Mouse (Mus musculus) kidney, embryonic 14.5 days (tissue): ENCODE measurements around the gene Ankdd1b. TPM values are rescaled to one million over a fixed set of nuclear protein-coding genes. Genes with fewer than 3 reads are reported as not detected.

ENCODE experiments used
- ATAC-seq: fragments of 200-750 bp; cut with Nextera tagmentation; 2 replicates; pipeline ENCODE4 v1.8.0; 2017; ENCODE audit warnings: moderate number of reproducible peaks, mild to moderate bottlenecking, moderate TSS enrichment, moderate library complexity; ENCODE audit not compliant: low FRiP score, low TSS enrichment
- H3K27ac ChIP-seq: fragments of 300-500 bp; sonication (generic); 2 replicates; pipeline ENCODE4 v1.5.1; 2014; ENCODE audit warnings: low read depth, mild to moderate bottlenecking, low read length, moderate library complexity, mixed read lengths
- H3K27me3 ChIP-seq: fragments of 300-500 bp; sonication (generic); 2 replicates; pipeline ENCODE4 v1.6.1; 2014; ENCODE audit warnings: mild to moderate bottlenecking, low read length; ENCODE audit not compliant: control insufficient read depth, insufficient read depth
- H3K36me3 ChIP-seq: fragments of 300-500 bp; sonication (generic); 2 replicates; pipeline ENCODE4 v1.6.1; 2014; ENCODE audit warnings: low read length, mixed read lengths; ENCODE audit not compliant: control insufficient read depth, insufficient read depth
- H3K4me1 ChIP-seq: fragments of 300-500 bp; sonication (generic); 2 replicates; pipeline ENCODE4 v1.6.1; 2014; ENCODE audit warnings: low read length, mixed read lengths; ENCODE audit not compliant: control insufficient read depth, insufficient read depth
- H3K4me2 ChIP-seq: fragments of 300-500 bp; sonication (generic); replicated peaks from 2 replicates; pipeline ENCODE4 v1.6.1; 2014; ENCODE audit warnings: low read depth, mild to moderate bottlenecking, low read length
- H3K4me3 ChIP-seq: fragments of 300-500 bp; sonication (generic); 2 replicates; pipeline ENCODE4 v1.5.1; 2014; ENCODE audit warnings: mild to moderate bottlenecking, low read length
- H3K9ac ChIP-seq: fragments of 300-500 bp; sonication (generic); 2 replicates; pipeline ENCODE4 v1.6.1; 2014; ENCODE audit warnings: low read depth, mild to moderate bottlenecking, low read length, moderate library complexity
- H3K9me3 ChIP-seq: fragments of 300-500 bp; sonication (generic); 2 replicates; pipeline ENCODE4 v1.6.1; 2016; ENCODE audit warnings: low read length; ENCODE audit not compliant: control insufficient read depth
- whole genome bisulfite sequencing: fragments of 180-500 bp; shearing (Covaris S2); extraction: QIAGEN DNeasy Blood & Tissue Kit; methylation state at CpG from one replicate; pipeline ENCODE4 v1.1.7; 2014; 5-methylcytosine and 5-hydroxymethylcytosine counted together
- polyA plus RNA-seq: library from polyadenylated mRNA; unstranded; fragments of >200 nt; fragmentation: Nextera tagmentation; extraction: Ambion mirVana; gene quantifications from 2 replicates; pipeline ENCODE4 v1.2.1, GENCODE M21; 2014

Ankdd1b gene
- polyA plus RNA-seq, 1 experiment from 2014 or later = 0.28 TPM

GRCm38 (mm10) chr13:96468678-96469077 lies 2.3 kb downstream of the Ankdd1b start:
- H3K4me2 ChIP-seq = no peak overlapping the region
- no peaks in the 10 kb centered on the region for H3K36me3 ChIP-seq
- no peaks in the 10 kb centered on the region for H3K4me1 ChIP-seq
- no peaks in the 10 kb centered on the region for H3K27me3 ChIP-seq
- H3K27ac ChIP-seq = no peak overlapping the region
- ATAC-seq = no peak
- H3K9me3 ChIP-seq = no peaks in the 10 kb centered on the region
- H3K4me3 ChIP-seq = no peak overlapping the region
- no peak overlapping the region for H3K9ac ChIP-seq
- 94% methylated on average over 5 of the region's 5 CpGs for WGBS

DNA sequence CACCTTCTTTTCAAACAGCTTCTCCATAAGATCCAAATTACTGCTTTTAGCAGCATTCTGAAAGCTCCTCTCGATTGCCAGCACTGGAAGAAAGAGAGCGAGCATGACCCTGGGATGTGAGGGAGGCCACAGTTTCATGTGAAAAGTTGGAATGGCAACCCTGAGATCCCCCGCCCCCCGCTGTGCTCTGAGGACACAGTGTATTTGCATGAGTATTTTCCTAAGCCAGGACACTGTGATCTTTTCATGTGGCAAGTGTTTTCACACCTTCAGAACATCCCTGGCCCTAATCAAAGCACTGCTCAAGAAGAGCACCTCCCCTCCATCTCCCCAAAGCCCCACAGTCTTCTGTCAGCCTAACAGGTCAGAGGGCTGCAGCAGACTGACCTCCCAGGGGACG lies 5.7 kb downstream of the Ankdd1b start:
- 43% methylated on average over 5 of the region's 5 CpGs for WGBS

GRCm38 (mm10) chr13:96462644-96463043 lies 8.4 kb downstream of the Ankdd1b start:
- no peak overlapping the region for H3K9ac ChIP-seq
- no peaks in the 10 kb centered on the region for H3K9me3 ChIP-seq
- H3K27me3 ChIP-seq = no peaks in the 10 kb centered on the region
- no peak overlapping the region for H3K27ac ChIP-seq
- no peak overlapping the region for H3K4me3 ChIP-seq
- H3K4me1 ChIP-seq = no peaks in the 10 kb centered on the region
- ATAC-seq = no peak
- no peaks in the 10 kb centered on the region for H3K36me3 ChIP-seq
- no peak overlapping the region for H3K4me2 ChIP-seq
- 70% methylated on average over 1 of the region's 1 CpGs for WGBS

More for the DNA sequence above, 5.7 kb downstream of the Ankdd1b start:
- Histone ChIP-seq H3K27me3 (no peaks in the 10 kb centered on the region), H3K4me2 (no peak overlapping the region), H3K9me3 (no peaks in the 10 kb centered on the region), H3K9ac (no peak overlapping the region), H3K36me3 (no peaks in the 10 kb centered on the region), H3K4me3 (no peak overlapping the region), H3K27ac (no peak overlapping the region), H3K4me1 (no peaks in the 10 kb centered on the region)
- ATAC-seq = no peak

DNA sequence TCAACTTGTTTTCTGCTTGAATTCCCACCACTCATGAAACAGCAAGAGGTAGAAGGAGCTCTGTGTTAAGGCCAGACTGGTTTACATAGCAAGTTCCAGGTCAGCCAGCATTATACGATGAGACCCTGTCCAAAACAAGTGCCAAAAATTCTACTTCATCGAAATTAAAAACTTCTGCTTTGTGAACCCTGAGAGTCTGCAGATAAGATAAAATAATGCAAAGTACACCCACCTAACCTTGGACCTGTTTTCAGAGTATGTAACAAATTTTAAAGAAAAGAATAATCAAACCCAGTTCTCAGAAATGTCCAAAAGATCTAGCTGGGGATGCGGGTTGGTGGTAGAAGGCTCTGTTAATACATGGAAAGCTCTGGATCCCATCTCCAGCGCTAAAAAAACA lies 12.4 kb downstream of the Ankdd1b start:
- Histone ChIP-seq H3K27me3 (no peaks in the 10 kb centered on the region), H3K9me3 (no peaks in the 10 kb centered on the region), H3K9ac (no peak overlapping the region), H3K4me3 (no peak overlapping the region), H3K4me2 (no peak overlapping the region), H3K27ac (no peak overlapping the region), H3K36me3 (no peaks in the 10 kb centered on the region), H3K4me1 (no peaks in the 10 kb centered on the region)
- no peak for ATAC-seq
- 85% methylated on average over 4 of the region's 4 CpGs for WGBS

- no peaks in the 10 kb centered on the region for H3K9me3 ChIP-seq
- no peak overlapping the region for H3K4me3 ChIP-seq
- no peaks in the 10 kb centered on the region for H3K27me3 ChIP-seq
- 84% methylated on average over 5 of the region's 5 CpGs for WGBS
- no peaks in the 10 kb centered on the region for H3K4me1 ChIP-seq
- H3K36me3 ChIP-seq = no peaks in the 10 kb centered on the region
- H3K27ac ChIP-seq = no peak overlapping the region
- H3K9ac ChIP-seq = no peak overlapping the region
- no peak for ATAC-seq
- no peak overlapping the region for H3K4me2 ChIP-seq
Measured at GRCm38 (mm10) chr13:96458018-96458417, 13.0 kb downstream of the Ankdd1b start.

- Histone ChIP-seq H3K36me3 (no peaks in the 10 kb centered on the region), H3K9ac (no peak overlapping the region), H3K27ac (no peak overlapping the region), H3K4me2 (no peak overlapping the region), H3K4me3 (no peak overlapping the region), H3K27me3 (no peaks in the 10 kb centered on the region), H3K4me1 (no peaks in the 10 kb centered on the region), H3K9me3 (no peaks in the 10 kb centered on the region)
- WGBS = 93% methylated on average over 5 of the region's 5 CpGs
- ATAC-seq = no peak
Measured at GRCm38 (mm10) chr13:96457566-96457965, 13.4 kb downstream of the Ankdd1b start.

- no peak overlapping the region for H3K9ac ChIP-seq
- H3K4me3 ChIP-seq = no peak overlapping the region
- ATAC-seq = no peak
- 80% methylated on average over 3 of the region's 3 CpGs for WGBS
- no peaks in the 10 kb centered on the region for H3K4me1 ChIP-seq
- H3K27me3 ChIP-seq = no peaks in the 10 kb centered on the region
- no peak overlapping the region for H3K4me2 ChIP-seq
- H3K27ac ChIP-seq = no peak overlapping the region
- H3K9me3 ChIP-seq = no peaks in the 10 kb centered on the region
- no peaks in the 10 kb centered on the region for H3K36me3 ChIP-seq
Measured at GRCm38 (mm10) chr13:96454288-96454687, 16.7 kb downstream of the Ankdd1b start.

DNA sequence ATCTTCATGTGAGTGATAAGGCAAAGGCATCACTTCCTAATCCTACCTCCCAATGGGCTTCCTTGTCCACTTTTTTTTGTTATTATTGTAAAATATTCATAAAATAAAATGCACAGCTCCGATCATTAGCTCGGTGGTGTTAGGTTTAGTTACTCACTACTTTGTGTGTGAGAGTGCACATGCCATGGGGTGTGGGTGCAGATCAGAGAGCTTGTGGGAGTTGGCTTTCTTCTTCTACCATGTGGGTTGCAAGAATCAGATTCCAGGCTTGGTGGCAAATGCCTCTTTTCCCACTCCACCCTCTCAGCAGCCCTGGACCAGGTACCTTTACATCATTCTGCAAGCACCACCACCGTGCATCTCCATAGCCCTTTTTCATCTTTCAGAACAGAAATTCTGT lies 18.4 kb downstream of the Ankdd1b start:
- Histone ChIP-seq H3K4me3 (no peak overlapping the region), H3K27ac (no peak overlapping the region), H3K4me2 (no peak overlapping the region), H3K27me3 (no peaks in the 10 kb centered on the region), H3K4me1 (no peaks in the 10 kb centered on the region), H3K36me3 (no peaks in the 10 kb centered on the region), H3K9me3 (no peaks in the 10 kb centered on the region), H3K9ac (no peak overlapping the region)
- WGBS = 90% methylated on average over 3 of the region's 3 CpGs
- ATAC-seq = no peak

- H3K4me1 ChIP-seq = no peaks in the 10 kb centered on the region
- 88% methylated on average over 11 of the region's 11 CpGs for WGBS
- H3K4me3 ChIP-seq = no peak overlapping the region
- H3K9ac ChIP-seq = no peak overlapping the region
- H3K27me3 ChIP-seq = no peaks in the 10 kb centered on the region
- no peak overlapping the region for H3K27ac ChIP-seq
- H3K36me3 ChIP-seq = no peaks in the 10 kb centered on the region
- no peak overlapping the region for H3K4me2 ChIP-seq
- no peaks in the 10 kb centered on the region for H3K9me3 ChIP-seq
- no peak for ATAC-seq
Measured at GRCm38 (mm10) chr13:96451386-96452140, 19.4 kb downstream of the Ankdd1b start.
